Mouse (Mus musculus) bone marrow macrophage, adult 2 months (primary cell): ENCODE measurements at regions not wholly inside any gene's neighbourhood (a gene's known extent, or its start where the extent isn't known, plus 50 kb on each side); places are given as distances from the start of the nearest gene placed in this dataset.

Experiments used
- CTCF ChIP-seq: IDR thresholded peaks from 2 replicates; pipeline ENCODE4 v1.5.1; 2012; ENCODE audit warnings: low read depth, mild to moderate bottlenecking, low read length, moderate library complexity
- POLR2A ChIP-seq: IDR thresholded peaks from 2 replicates; pipeline ENCODE4 v1.6.1; 2012; ENCODE audit warnings: mild to moderate bottlenecking, low read depth, low read length, borderline replicate concordance

- no peak for TF ChIP-seq CTCF
- no peak for TF ChIP-seq POLR2A
Measured at GRCm38 (mm10) chr5:75734043-75734442, 159.3 kb downstream of the Kit start.
